In genomic region chr9:48465671-48466070, GRCm38 (mm10) we compare ENCODE assay signal across 12 mouse cellular contexts. TPM values are rescaled to one million over a fixed set of nuclear protein-coding genes. Genes with fewer than 3 reads are reported as not detected.
A peak's percentile ranks its signal among the peaks of the same experiment; 100 is the strongest.
DNase-seq lines count a peak whose midpoint lies in the region; ATAC-seq and TF ChIP-seq lines count a peak whose summit lies in the region.
"Had no signal": no experiment of that assay in that cellular context is flagged by ENCODE, and none has a peak within 500 bp of the region (broad histone marks: within the 10 kb centered on the region; RNA-seq: fewer than 3 reads in every experiment).

No protein-coding gene starts in this region.

- WGBS in kidney, postnatal 0 days: 95% methylated on average over 3 of the region's 3 CpGs
- 95% methylated on average over 3 of the region's 3 CpGs for WGBS in kidney, embryonic 14.5 days

- no peak overlapping the region for H3K27ac ChIP-seq in kidney, postnatal 0 days
- no peak overlapping the region for H3K27ac ChIP-seq in kidney, embryonic 14.5 days (ENCODE audit: low read depth, low read length)
- H3K27ac ChIP-seq: hindbrain, embryonic 15.5 days; liver, embryonic 13.5 days had no signal

- no peak overlapping the region for H3K4me3 ChIP-seq in kidney, postnatal 0 days (replicated peaks; ENCODE audit: low read depth, low read length)
- H3K4me3 ChIP-seq in kidney, embryonic 14.5 days (ENCODE audit: low read length): no peak overlapping the region
- H3K4me3 ChIP-seq in E14TG2a.4 (replicated peaks; ENCODE audit: low read length): no peak overlapping the region
- H3K4me3 ChIP-seq: erythroblast, embryonic 14.5 days; hindbrain, embryonic 15.5 days; liver, embryonic 13.5 days had no signal

- H3K36me3 ChIP-seq in kidney, postnatal 0 days (ENCODE audit: insufficient read depth, low read length): no peaks in the 10 kb centered on the region
- peaks cover 7% of the 10 kb centered on the region; the same call in 1 of the 2 replicates for H3K36me3 ChIP-seq in kidney, embryonic 14.5 days (ENCODE audit: control insufficient read depth, insufficient read depth, low read length)
- peaks cover 42% of the 10 kb centered on the region for H3K36me3 ChIP-seq in E14TG2a.4 (ENCODE audit: insufficient read depth, low read length)

- H3K27me3 ChIP-seq in kidney, postnatal 0 days (ENCODE audit: insufficient read depth, low read length): no peaks in the 10 kb centered on the region
- H3K27me3 ChIP-seq in kidney, embryonic 14.5 days (ENCODE audit: control insufficient read depth, insufficient read depth, low read length): no peaks in the 10 kb centered on the region
- H3K27me3 ChIP-seq in E14TG2a.4 (ENCODE audit: insufficient read depth, low read length): no peaks in the 10 kb centered on the region
- H3K27me3 ChIP-seq: hindbrain, embryonic 15.5 days; liver, embryonic 13.5 days had no signal

- DNase-seq in kidney, postnatal 0 days (ENCODE audit: low spot score): no peak
- DNase-seq in 416B (ENCODE audit: low read depth): peak; percentile 35
- no peak for DNase-seq in frontal cortex, postnatal 25 days (ENCODE audit: low spot score in 2 of 2)
- DNase-seq in urinary bladder, postnatal 4 days (ENCODE audit: low spot score in 2 of 2): no peak
- DNase-seq in layer of hippocampus, adult 9-11 months: no peak
- DNase-seq: cerebellum, adult 8-10 months; liver, embryonic 13.5 days had no signal

- no peak overlapping the region for H3K9ac ChIP-seq in kidney, postnatal 0 days (ENCODE audit: low read depth, low read length)
- H3K9ac ChIP-seq in kidney, embryonic 14.5 days (ENCODE audit: low read depth, low read length): no peak overlapping the region
- H3K9ac ChIP-seq: hindbrain, embryonic 15.5 days; liver, embryonic 13.5 days had no signal

- no peak overlapping the region for H3K4me2 ChIP-seq in kidney, postnatal 0 days (ENCODE audit: low read length)
- no peak overlapping the region for H3K4me2 ChIP-seq in kidney, embryonic 14.5 days (replicated peaks; ENCODE audit: low read depth, low read length)
- H3K4me2 ChIP-seq: hindbrain, embryonic 15.5 days; liver, embryonic 13.5 days had no signal

- TF ChIP-seq CTCF in kidney, postnatal 0 days (IDR thresholded peaks at IDR 0.05; ENCODE audit: low read depth): peak; percentile 41
- TF ChIP-seq CTCF in E14TG2a.4 (conservative IDR thresholded peaks at IDR 0.05; ENCODE audit: low read length): peak; percentile 93

- no peak for ATAC-seq in kidney, postnatal 0 days (replicated peaks; ENCODE audit: low FRiP score, low read depth)
- ATAC-seq in kidney, embryonic 14.5 days (ENCODE audit: low FRiP score, low TSS enrichment): no peak
- 0 out of 2 replicates have a peak, but pooled peaks have one; percentile 59 for ATAC-seq in erythroblast, adult 5-6 weeks (replicated peaks; ENCODE audit: low FRiP score, poor library complexity, severe bottlenecking)

- no peaks in the 10 kb centered on the region for H3K4me1 ChIP-seq in kidney, postnatal 0 days (replicated peaks; ENCODE audit: insufficient read depth, low read length)
- no peaks in the 10 kb centered on the region for H3K4me1 ChIP-seq in kidney, embryonic 14.5 days (ENCODE audit: control insufficient read depth, insufficient read depth, low read length)
- peaks cover 25% of the 10 kb centered on the region for H3K4me1 ChIP-seq in E14TG2a.4 (replicated peaks; ENCODE audit: low read depth, low read length)
- H3K4me1 ChIP-seq: hindbrain, embryonic 15.5 days; liver, embryonic 13.5 days had no signal

- no peaks in the 10 kb centered on the region for H3K9me3 ChIP-seq in kidney, postnatal 0 days (replicated peaks; ENCODE audit: low read length)
- peaks cover 3% of the 10 kb centered on the region; the same call in 1 of the 2 replicates for H3K9me3 ChIP-seq in kidney, embryonic 14.5 days (ENCODE audit: control insufficient read depth, low read length)
- H3K9me3 ChIP-seq in E14TG2a.4 (ENCODE audit: low read length): 0 out of 2 replicates have a peak, but pooled peaks cover 4% of the 10 kb centered on the region
- H3K9me3 ChIP-seq: hindbrain, embryonic 15.5 days; liver, embryonic 13.5 days had no signal

RNA-seq across cellular contexts. Expression of gene Rexo2, which starts 14.8 kb away (rescaled TPM):
- polyA plus RNA-seq in kidney, postnatal 0 days (2015; fragmentation: Nextera tagmentation; extraction: Ambion mirVana): 117 and 125 TPM in 2 replicates
- polyA plus RNA-seq in kidney, embryonic 14.5 days (2014; fragmentation: Nextera tagmentation; extraction: Ambion mirVana): 88.6 and 99.8 TPM in 2 replicates
- total RNA-seq in erythroblast, adult 5-6 weeks (2015; ENCODE audit: low replicate concordance): 47.8 and 50.8 TPM in 2 replicates
- 26.6 and 36.7 TPM in 2 replicates for total RNA-seq in erythroblast, adult 5-6 weeks (2017; ENCODE audit: low replicate concordance)

RNA-seq across cellular contexts. Expression of gene Rbm7, which starts 29.4 kb away (rescaled TPM):
- 128 and 132 TPM in 2 replicates for polyA plus RNA-seq in kidney, postnatal 0 days (2015; fragmentation: Nextera tagmentation; extraction: Ambion mirVana)
- 129 and 132 TPM in 2 replicates for polyA plus RNA-seq in kidney, embryonic 14.5 days (2014; fragmentation: Nextera tagmentation; extraction: Ambion mirVana)
- 29.2 and 38.9 TPM in 2 replicates for total RNA-seq in erythroblast, adult 5-6 weeks (2015; ENCODE audit: low replicate concordance)
- total RNA-seq in erythroblast, adult 5-6 weeks (2017; ENCODE audit: low replicate concordance): 31.5 and 31.8 TPM in 2 replicates

RNA-seq across cellular contexts. Expression of gene Gm5617, which starts 29.6 kb away (rescaled TPM):
- polyA plus RNA-seq in kidney, postnatal 0 days (2015; fragmentation: Nextera tagmentation; extraction: Ambion mirVana): 77.5 and 92.3 TPM in 2 replicates
- 41.3 and 45.1 TPM in 2 replicates for polyA plus RNA-seq in kidney, embryonic 14.5 days (2014; fragmentation: Nextera tagmentation; extraction: Ambion mirVana)
- total RNA-seq in erythroblast, adult 5-6 weeks (2015; ENCODE audit: low replicate concordance): not detected in 2 replicates
- 1.6 and 3.2 TPM in 2 replicates for total RNA-seq in erythroblast, adult 5-6 weeks (2017; ENCODE audit: low replicate concordance)
